Mouse (Mus musculus) gastrocnemius, adult 18-20 months (tissue): ENCODE measurements around the gene Nlrp3. TPM values are rescaled to one million over a fixed set of nuclear protein-coding genes. Genes with fewer than 3 reads are reported as not detected.

Experiments used
- DNase-seq: peaks from one replicate; pipeline ENCODE4 v3.0.0; 2021; ENCODE audit warnings: low spot score
- long read RNA-seq, 2 experiments: library from polyadenylated mRNA; stranded (forward); transcript quantifications; one replicate each; pipeline ENCODE4 v2.0.0; 2021
- total RNA-seq, 2 experiments: library from RNA; stranded (reverse); gene quantifications; 2 replicates each; pipeline ENCODE4 v1.2.3; 2021

Nlrp3 gene
- total RNA-seq = under 1 TPM in 1 of 2 experiments, not detected in 1; 0.12 TPM
- long read RNA-seq, experiment 1 = 0 reads
- long read RNA-seq, experiment 2 = 0 reads

DNA sequence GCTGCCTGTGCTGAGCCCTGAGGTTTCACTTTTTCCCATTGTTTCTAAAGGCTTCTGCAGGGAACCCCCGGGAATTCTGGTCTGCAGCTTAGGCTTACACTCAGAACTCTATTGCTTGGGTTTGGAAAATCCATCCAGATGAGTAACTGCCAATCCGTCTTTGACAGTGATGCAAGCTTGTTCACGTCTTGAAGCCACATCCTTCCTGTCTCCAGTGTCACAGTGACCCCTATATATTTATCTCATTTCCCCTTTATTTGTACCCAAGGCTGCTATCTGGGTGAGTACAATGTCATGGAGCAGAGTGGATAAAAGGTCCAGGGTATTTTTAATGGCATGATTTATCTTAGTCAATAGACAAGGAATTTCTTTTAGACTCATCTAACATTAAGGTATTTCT lies at the start of gene Nlrp3:
Gene Nlrp3 (plus strand): TSS at position 245 of the 400 bp plus-strand sequence.
- DNase-seq = no peak

DNA sequence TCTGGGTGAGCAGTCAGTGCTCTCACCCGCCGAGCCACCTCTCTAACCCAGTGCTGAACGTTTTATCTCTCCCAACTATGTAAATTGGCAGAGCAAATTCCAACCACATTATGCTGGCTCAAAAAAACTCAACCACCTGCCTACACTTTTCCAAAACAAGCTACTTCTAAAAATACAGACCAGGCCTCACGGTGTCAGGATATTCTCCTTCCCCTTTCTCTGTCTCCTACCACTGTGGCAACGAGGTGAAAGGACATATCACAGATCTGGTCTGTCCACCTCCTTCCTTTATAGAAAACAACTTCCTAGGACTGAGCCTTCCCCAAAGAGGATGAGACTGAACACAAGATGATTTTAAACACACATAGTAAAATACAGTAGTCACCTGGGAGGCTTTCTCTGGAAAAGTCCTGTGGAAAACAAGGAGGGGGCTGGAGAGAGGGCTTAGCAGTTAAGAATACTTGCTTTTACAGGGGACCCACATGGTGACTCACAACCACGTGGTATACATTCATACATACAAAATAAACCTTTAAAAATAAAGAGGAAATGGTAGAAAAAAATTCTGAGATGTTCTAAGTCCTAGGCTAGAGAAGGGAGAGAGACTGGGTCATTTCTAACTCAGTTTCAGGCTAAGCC lies 44.6 kb upstream of the Nlrp3 start:
- no peak for DNase-seq

DNA sequence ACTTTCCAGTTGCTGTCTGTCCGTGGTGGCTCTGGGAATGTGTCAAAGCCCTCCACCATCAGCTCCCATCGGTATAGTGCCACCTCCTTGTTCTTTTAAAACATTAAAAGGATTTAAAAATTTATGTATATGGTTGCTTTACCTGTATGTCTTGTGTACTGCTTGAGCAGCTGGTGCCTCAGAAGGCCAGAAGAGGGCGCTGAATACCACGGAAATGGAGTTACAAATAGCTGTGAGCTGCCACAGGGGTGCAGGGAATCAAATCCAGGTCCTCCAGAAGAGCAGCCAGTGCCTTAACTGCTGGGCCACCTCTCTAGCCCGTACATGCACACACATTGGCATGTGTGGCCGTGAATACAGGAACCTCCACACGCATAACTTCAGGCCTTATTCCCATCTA lies 43.6 kb upstream of the Nlrp3 start:
- DNase-seq = no peak

DNA sequence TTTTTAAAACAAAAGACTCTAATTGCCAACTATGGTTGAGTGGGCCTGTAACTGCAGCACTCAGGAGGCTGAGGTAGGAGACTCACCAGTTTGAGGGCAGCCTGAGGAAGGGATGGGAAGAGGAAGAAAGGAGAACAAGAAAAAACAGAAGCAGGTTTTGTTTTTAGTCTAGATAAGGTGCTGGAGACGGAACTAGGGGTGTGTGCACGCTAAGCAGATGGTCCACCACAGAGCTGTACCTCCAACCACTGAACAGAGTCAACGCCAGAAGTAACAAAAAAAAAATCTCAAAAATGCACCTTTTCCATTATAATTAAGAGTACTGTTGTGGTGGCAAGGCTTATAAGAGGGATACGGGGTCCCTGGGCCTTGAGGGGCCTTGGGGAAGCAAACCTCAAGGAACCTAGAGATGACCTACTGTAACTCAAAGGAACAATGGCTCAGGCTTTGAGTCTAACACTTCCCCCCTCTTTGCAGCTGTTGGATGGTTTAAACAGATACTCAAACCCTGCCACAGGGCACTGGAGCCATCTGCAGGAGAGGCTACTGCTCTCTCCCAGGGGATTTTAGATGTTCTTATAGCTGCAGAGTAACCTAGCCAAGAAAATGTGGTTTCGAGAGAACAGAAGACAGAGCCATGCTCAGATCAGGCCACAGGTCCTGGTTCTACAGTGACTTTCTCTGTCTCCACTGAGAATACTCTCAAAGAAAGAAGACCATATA lies 39.2 kb upstream of the Nlrp3 start:
- no peak for DNase-seq

DNA sequence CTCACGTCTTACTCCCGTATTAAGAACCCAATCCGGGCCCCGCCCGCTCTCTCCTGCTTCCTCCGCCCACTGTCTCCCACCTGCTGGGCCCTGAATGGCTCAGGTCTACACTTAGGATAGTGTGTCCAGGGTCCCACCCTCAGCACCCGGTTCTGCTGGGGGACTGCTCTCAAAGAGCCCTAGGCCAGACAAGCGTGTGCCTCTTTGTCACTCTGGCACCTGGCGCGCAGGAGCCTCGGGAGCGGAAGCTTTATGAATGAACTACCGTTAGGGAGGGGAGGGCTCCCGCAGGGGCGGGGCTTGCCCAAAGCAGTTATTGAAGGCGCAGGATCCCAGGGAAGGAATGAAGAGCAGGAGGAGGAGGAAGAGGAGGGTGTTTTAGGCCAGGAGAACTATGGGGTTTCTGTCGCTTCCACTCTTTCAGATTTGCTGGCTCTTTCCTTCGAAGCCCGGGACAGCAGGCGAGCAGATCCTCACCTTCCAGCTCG lies 36.0 kb upstream of the Nlrp3 start:
- peak; percentile 32 for DNase-seq

DNA sequence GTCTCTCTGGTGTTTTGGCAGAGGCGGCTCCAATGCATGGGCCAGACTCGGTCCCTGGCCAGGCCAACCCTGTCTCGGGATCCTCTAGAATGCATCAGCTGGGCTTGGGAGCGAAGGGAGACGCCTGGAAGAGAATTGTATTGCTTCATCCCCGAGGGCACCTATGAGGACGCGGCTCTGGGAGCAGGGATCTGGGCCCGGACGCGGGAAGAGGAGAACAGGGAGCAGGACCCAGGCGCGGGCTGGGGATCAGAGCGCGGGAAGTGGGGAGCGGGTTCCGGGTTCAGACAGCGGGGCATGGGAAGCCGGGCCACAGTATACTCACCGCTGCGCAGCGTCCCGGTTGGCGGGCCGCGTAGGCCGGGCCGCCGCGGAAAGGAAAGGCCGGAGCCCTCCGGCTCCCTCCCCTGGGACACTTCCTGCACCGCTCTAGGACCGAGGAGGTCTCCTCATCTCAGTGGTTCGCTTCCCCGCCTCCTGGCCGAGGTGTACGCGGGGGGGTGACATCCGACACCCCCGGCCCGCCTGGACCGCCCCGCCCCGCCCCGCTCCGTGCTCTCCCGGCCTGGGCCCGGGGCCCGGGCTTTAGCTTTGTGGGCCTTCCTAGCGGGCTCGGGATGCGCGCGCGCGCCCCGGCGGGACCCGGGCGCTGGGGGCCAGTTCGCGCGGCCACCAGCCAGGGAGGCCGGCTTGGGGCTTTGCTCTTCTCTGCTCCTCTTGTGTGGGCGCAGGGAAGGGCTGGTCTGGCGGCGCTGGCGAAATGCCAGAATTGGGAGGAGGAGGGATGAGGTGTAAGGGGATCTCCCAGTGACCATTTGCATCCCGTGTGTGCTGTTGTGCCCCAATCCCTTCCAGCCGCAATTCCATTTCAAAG lies 35.3 kb upstream of the Nlrp3 start:
- peak; percentile 94 for DNase-seq

DNA sequence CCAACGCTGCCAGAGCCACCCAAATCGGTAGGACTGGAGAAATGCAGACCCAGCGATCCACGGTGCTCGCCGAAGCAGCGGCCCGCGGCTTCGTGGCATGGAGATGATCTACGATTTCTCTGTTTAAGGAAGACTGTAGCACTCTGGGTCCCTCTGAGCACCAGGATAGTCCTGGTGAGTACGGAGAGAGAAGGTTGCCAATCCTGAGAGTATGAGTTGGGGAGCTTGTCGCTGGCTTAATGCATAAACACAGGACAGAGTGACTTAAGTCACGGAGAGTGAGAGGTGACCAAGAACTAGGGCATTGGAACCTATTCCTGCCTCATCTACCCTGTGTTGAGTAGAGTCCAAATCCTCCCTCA lies 34.7 kb upstream of the Nlrp3 start:
- DNase-seq = no peak

DNA sequence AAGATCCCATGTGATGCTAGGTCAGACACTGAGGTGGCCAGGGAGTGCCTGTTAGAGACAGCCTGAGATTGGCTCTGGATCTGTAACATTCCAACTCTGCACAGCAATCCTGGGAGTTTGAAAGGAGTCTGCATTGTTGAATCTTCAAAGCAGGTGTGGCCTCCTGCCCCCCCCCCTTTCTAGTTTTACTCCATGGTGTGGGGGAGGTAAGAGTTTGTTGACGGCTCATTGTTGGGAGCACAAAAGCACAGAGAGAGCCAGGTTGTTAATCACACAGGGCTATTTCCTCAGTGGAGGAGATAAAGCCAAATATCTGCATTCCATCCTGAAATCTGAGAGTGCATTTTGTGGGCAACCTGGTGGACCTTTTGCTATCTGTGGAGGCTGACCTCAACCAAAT lies 29.8 kb upstream of the Nlrp3 start:
- DNase-seq = no peak

DNA sequence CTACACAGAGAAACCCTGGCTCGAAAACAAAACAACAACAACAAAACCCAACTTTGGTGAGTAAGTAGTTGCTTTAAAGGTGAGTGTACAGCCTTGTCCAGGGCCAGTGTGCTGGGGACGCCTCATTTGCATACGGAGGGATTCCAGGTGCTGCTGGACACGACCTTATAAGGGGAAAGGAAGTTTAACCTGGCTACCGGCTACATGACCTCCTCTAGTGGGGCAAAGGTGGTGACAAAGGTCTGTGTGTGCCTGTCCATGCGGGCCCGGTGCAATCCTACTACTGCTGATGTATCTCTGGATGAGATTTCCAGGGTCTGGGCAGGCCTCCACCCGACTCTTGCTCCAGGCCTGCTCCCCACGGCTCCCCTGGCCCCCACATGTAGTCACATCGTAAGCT lies 28.6 kb upstream of the Nlrp3 start:
- DNase-seq = no peak

DNA sequence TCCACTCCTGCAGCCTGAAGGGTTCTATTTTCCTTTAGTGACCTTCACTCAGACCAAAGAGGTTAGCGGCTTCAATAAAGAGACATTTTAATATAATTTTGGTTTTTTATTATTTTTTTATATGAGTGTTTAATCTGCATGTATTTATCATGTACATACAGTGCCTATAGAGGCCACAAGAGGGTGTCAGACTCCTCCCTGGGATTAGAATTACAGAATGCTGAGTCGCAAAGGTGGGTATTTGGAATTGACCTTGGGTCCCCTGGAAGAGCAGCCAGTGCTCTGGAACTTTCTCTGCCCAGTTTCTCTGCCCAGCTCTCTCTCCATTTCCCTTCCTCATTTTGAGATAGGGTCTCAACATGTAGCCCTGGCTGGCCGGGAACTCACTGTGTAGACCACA lies 27.8 kb upstream of the Nlrp3 start:
- DNase-seq = no peak

DNA sequence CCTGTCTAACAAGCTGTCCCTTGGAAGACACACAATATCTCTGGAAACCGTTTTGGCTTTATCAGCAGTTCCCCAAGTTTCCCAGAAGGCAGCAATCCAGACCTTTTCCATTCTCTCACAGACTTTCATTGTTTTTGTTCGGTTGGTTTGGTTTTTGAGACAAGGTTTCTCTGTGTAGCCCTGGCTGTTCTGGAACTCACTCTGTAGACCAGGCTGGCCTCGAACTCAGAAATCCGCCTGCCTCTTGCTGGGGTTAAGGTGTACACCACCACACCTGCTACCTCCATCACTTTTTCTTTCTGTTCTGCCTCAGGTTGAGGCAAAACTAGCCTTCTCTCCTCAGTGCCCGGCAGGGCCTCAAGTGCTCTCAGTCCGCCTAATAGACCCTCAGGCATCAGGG lies 27.0 kb upstream of the Nlrp3 start:
- DNase-seq = no peak

DNA sequence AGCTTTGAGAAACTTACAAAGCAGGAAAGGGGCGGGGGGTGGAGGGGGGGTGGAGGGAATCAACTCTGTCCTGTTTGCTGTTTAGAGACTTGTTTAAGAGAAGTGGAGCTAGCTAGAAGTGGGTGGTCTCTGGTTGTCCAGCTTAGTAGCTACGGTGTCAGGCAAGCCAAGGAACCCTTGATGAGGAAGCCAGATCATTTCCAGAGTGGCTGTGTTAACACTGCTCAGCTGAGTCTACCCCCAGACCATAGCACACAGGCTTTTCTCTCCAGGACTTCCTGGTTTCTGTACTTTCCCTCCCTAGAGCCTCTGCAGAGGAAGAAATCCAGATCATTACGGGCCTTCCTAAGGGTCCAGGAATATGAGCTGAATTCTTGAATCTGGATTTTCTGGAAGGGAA lies 26.6 kb upstream of the Nlrp3 start:
- no peak for DNase-seq

DNA sequence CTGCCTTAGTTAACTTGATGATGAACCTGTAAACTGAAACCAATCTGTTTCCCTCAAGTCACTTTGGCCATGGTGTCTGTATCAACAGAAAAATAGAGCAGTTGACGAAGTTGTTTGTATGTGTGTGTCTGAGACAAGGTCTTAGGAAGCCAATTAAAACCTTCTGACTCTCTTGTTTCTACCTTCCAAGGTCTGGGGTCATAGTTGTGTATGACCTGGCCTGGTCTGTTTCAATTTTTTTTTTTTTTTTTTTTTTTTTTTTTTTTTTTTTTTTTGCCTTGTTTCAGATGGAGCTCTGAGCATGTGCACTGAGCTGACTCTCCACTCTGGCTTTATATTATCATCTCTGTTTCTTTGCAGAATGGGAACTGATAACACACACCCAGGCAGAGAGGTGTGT lies 23.9 kb upstream of the Nlrp3 start:
- no peak for DNase-seq

DNA sequence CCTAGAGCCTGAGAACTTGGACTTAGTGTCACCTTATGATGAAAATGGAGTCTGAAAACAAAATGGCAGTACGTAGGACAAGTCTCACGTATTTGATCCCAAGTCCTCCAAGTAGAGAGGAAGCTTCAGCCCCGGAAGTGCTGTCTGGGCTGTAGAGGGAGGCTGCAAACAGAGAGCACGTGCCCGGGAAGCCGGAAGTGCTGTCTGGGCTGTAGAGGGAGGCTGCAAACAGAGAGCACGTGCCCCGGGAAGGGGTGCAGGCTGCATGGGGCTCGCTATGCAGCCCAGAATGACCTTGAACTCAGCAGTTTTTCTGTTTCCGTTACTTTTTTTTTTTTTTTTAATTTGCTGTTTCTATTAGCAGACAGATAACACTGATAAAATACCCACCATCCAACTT lies 23.1 kb upstream of the Nlrp3 start:
- DNase-seq = no peak

DNA sequence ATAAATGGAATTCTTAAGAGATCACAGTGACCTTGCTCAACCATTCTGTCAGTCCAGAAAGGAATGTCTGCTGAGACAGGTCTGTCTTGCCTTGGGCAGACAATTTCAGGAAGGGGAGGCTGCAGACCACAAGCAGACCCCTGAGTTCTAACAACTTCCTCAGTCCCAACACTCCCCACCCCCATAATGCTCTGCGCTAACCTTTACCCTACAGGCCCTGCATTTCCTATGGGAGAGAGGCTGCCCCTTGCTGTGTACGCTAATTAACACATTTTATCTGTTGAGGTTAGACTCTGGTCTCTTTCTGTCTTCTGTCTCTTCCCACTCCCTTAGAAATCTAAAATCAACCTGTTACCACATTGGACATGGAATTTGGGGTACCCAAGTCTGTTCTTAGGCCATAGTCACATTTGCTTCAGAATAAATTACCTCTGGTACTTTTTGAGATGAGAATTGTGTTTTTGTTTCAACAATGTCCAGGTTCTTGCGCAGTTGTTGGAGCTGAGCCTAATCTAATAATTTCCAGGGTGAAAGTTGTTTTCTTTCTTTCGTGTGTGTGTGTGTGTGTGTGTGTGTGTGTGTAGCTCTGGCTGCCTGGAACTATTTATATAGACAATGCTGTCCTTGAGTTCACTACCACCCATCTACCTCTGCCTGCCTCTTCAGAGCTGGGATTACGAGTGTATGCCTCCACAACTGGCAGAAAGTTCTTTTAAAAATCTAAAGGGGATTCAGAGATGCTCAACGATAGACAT lies 21.4 kb upstream of the Nlrp3 start:
- DNase-seq = no peak

DNA sequence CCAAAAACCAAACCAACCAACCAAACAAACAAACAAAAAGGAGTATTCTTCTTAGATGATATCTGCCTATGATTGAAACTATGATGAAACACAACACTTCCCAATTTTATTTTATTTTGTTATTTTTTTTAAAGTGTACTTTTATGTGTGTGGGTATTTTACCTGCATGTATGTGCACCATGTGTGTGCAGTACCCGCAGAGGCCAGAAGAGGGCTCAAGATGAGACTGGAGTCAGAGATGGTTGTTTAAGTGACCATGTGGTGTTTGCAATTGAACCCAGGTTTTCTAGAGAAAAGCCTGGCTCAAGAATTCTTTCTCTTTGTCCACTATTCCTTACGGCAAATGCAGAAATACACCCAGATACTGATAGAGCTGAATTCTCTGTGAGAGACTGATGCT lies 17.2 kb upstream of the Nlrp3 start:
- DNase-seq = no peak

DNA sequence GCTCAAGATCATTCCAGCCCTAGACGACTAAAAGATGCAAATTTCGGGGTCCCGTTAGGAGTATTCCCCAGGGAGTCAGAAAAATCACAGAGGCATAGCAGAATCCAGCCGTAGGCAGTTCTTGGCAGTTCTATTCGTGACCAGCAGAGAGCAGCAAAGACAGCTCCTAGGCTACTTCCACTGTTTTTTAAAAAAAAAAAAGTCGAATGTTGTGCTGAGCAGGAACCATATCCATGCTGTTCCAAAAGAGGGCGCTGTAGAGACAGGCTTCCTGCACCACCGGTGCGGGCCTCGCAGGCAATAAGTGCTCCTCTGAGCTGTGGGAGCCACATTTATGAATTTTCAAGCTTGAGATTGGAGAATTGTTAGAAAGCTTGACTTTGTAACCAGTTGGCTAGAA lies 16.1 kb upstream of the Nlrp3 start:
- DNase-seq = peak; percentile 85

DNA sequence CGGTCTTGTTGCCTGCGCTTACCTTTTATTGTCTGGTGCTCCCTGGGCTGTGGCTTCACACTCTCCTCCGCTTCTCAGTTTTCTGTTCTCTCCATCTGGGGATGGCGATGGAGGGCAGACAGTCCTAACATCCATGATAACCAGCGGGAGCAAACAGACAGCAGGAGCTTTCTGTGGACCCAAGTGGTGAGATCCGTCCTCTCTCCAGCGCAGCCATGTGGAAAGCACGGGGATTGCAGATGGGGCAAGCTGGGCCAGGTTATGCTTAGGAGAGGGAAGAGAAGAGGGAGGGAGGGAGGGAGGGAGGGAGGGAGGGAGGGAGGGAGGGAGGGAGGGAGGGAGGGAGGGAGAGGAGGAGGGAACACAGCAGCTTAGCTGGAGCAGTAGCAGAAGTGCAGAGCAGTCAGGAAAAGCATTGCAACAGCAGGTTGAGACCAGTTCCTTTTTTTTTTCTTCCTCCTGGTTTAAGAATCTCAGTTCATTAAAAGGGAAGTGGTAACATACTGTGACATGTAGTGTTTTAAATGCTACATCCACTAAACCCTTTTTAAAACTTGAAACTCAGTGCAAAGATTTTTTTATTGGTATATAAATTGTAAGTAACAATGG lies 14.8 kb upstream of the Nlrp3 start, which contains the start of gene Zkscan17:
Gene Zkscan17 (minus strand): TSS at position 280 of the 609 bp plus-strand sequence.
- no peak for DNase-seq

DNA sequence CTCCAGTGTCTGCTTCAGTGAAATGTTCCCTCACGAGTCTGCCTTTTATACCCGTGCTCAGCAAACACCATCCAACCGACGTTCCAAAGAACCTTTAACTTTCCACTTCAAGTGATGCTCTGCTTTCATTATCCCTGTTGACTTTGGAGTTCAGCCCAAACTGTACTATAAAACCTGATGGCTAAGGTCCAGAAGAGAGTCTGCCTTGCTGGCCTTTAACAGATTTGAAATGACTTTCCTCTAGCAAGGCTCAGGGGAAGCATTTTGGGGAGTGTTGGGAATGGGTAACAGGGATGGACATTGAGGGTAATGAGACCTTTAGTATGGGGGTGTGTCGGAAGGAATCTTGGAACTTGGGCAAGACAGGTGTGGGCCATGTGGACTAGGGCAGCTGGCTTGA lies 11.1 kb upstream of the Nlrp3 start:
- no peak for DNase-seq

DNA sequence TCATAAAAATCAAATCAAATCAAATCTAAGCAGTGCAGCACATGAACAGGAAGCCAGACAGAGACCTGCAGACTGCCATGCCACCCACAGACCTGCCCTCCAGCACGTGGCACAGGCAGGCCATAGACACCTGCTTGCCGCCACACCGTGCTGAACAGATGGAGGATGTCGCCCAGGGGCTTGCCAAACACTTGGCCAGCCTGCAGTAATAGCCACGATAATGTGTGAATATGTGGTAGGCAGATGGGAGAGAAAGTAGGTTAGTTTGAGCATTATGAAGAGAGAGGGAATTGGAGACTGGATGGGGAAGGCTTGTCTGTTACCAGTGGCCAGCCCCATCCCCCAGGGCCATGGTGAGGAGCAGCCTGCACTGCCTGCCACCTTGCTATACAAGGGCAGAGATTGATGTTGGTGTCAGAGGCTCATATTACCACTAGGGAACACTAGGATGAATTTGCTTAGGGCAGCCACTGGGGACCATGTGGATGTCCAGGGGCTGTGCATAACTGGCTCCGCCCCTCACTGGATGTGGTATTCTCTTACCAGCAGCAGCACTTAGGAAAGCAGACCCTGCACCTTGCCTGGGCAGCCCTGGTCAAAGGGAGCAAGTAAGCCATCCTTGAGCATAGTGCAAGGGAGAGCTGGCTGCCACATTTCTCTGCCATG lies 10.4 kb upstream of the Nlrp3 start:
- no peak for DNase-seq
